Mouse (Mus musculus) C2C12 (cell line): Measurements from ENCODE around the gene Dnlz. TPM values are rescaled to one million over a fixed set of nuclear protein-coding genes. Genes with fewer than 3 reads are reported as not detected.

Experiments
- H3K27me3 ChIP-seq: one replicate; pipeline ENCODE4 v1.6.1; 2011; ENCODE audit not compliant: control insufficient read depth, insufficient read depth, insufficient read length
- H3K36me3 ChIP-seq: one replicate; pipeline ENCODE4 v1.6.1; 2011; ENCODE audit not compliant: control insufficient read depth, insufficient read depth
- H3K4me3 ChIP-seq: one replicate; pipeline ENCODE4 v1.5.1; 2011; ENCODE audit warnings: mild to moderate bottlenecking, control low read depth; ENCODE audit not compliant: poor library complexity, insufficient read depth, severe bottlenecking
- H3K79me2 ChIP-seq: one replicate; pipeline ENCODE4 v1.6.1; 2011; ENCODE audit not compliant: control insufficient read depth, insufficient read depth
- H3K79me3 ChIP-seq: one replicate; pipeline ENCODE4 v1.6.1; 2011; ENCODE audit warnings: low read depth, control low read depth
- H3ac ChIP-seq: one replicate; pipeline ENCODE3; 2011; ENCODE audit warnings: low read depth; ENCODE audit not compliant: control insufficient read depth, insufficient read length
- CEBPB ChIP-seq: IDR thresholded peaks from one replicate; pipeline ENCODE4 v1.6.1; 2011; ENCODE audit warnings: low read depth, mild to moderate bottlenecking, control low read depth, moderate library complexity
- CTCF ChIP-seq: IDR thresholded peaks from one replicate; pipeline ENCODE4 v1.5.1; 2011; ENCODE audit not compliant: control insufficient read depth, insufficient read depth, insufficient read length
- FOSL1 ChIP-seq: IDR thresholded peaks from one replicate; pipeline ENCODE4 v1.8.0; 2011; ENCODE audit warnings: mild to moderate bottlenecking, low read length; ENCODE audit not compliant: poor library complexity, insufficient read depth, severe bottlenecking
- MAX ChIP-seq: IDR thresholded peaks from one replicate; pipeline ENCODE4 v1.6.1; 2011; ENCODE audit warnings: mild to moderate bottlenecking, control low read depth
- MYOD1 ChIP-seq: IDR thresholded peaks from one replicate; pipeline ENCODE4 v1.6.1; 2011; ENCODE audit warnings: low read depth; ENCODE audit not compliant: control insufficient read depth, insufficient read length
- MYOG ChIP-seq: IDR thresholded peaks from one replicate; pipeline ENCODE4 v1.6.1; 2011; ENCODE audit not compliant: control insufficient read depth, insufficient read length; ENCODE audit errors: extremely low read depth
- USF1 ChIP-seq: IDR thresholded peaks from one replicate; pipeline ENCODE4 v1.6.1; 2011; ENCODE audit warnings: low read depth, mild to moderate bottlenecking, control low read depth, moderate library complexity
- long read RNA-seq, 2 experiments: library from polyadenylated mRNA; unstranded; transcript quantifications; one replicate each; pipeline ENCODE4 v2.0.0; 2019 to 2020
- polyA plus RNA-seq: library from polyadenylated mRNA; unstranded; fragments of >200 nt; fragmentation: generic; extraction: Trizol; gene quantifications from one replicate; pipeline ENCODE4 v1.2.1, GENCODE M21; 2012; ENCODE audit warnings: missing spikeins

Gene Dnlz
- 35.6 TPM for polyA plus RNA-seq
- long read RNA-seq, experiment 1, transcript Dnlz-202 (2 exons, 2,766 nt), result minor isoform, 19 of 67 reads
- long read RNA-seq, experiment 1, transcript Dnlz-201 (3 exons, 2,916 nt), result major isoform, 32 of 67 reads
- long read RNA-seq, experiment 1, partial matches to known transcripts, result 2 of 67 reads
- long read RNA-seq, experiment 1, other reads (novel, unspliced or antisense), result 14 of 67 reads
- long read RNA-seq, experiment 2, transcript Dnlz-202 (2 exons, 2,766 nt), result minor isoform, 33 of 235 reads
- long read RNA-seq, experiment 2, transcript Dnlz-201 (3 exons, 2,916 nt), result major isoform, 141 of 235 reads
- long read RNA-seq, experiment 2, partial matches to known transcripts, result 5 of 235 reads
- long read RNA-seq, experiment 2, other reads (novel, unspliced or antisense), result 56 of 235 reads

DNA sequence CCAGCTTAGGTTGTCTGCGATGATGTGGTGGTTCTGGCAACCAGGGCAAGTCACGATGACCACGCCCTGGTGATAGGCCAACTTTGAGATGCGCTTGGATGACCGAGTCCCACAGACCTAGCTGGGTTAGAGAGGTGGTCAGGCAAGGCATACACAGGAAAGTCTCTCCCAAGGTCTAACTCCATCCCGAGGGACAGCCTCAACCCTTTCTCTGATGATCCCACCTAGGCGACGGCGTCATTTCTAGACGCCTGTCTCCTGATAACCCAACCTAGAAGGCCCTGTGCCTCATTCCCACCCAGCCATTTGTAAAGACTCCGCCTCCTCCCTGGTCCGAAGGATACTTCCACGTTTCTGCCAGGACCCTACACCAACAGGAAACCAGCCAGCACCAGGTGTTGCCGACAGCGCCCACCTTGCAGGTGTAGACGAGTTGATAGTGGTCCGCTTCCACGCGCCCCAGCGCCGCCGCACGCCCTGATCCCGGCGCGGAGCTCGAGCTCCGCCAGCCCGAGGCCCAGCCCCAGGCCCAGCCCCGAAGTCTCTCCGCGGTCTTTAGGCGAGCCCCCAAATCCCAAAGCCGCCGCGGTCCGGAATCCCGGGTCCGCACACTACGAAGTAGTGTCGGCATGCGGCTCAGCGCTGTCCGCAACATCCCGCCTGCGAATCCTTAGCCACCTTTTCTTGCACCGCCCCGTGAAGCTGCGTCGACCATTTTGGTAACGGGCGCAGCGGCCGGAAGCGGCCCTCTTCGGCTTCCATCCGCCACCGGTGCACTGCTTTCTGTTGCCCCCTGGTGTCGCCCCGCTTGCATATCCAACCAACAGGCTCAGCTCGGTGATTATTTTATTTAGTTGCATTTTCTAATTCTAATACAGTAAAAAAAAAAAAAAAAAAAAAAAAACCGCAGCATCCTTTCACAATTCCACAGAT lies at the start of gene Dnlz:
TSS of gene Dnlz (minus strand) at position 753 of the 933 bp plus-strand sequence.
- Histone ChIP-seq H3K4me3 (peak within 1 kb of the TSS; percentile 95), H3K79me2 (peaks cover 19% of the 10 kb centered on the region), H3K36me3 (peaks cover 14% of the 10 kb centered on the region), H3K27me3 (no peaks in the 10 kb centered on the region), H3K79me3 (peaks cover 3% of the 10 kb centered on the region), H3ac (peak within 1 kb of the TSS; percentile 80)
- peak; percentile 73 for TF ChIP-seq MAX
- peak; percentile 74 for TF ChIP-seq CTCF
- TF ChIP-seq CEBPB, result no peak

DNA sequence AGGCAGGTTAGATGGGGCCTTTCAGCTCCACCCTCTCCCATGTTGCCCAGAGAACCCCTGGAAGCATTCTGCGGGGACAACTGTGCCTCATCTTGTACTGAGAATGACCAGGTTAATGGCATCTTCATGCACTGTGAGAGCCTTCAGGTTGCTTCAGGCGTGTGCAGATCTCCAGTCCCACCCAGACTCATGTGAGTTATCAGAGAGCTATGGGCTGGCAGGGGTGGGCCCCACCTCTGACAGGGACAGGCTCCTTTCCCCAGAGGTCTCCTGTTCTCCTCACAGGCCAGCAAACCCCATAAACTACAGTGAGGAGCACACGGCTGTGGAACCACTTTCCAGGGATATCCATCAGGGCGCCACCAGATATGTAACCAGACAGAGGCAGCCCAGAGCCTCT lies 49.1 kb upstream of the Dnlz start:
- Histone ChIP-seq H3ac (no peak overlapping the region), H3K79me3 (peaks cover 6% of the 10 kb centered on the region), H3K4me3 (no peak overlapping the region), H3K36me3 (peaks cover 44% of the 10 kb centered on the region), H3K27me3 (no peaks in the 10 kb centered on the region), H3K79me2 (peaks cover 15% of the 10 kb centered on the region)
- no peak for TF ChIP-seq USF1

- Histone ChIP-seq H3K79me2 (peaks cover 8% of the 10 kb centered on the region), H3K36me3 (peaks cover 51% of the 10 kb centered on the region), H3K27me3 (no peaks in the 10 kb centered on the region), H3K4me3 (no peak overlapping the region), H3K79me3 (peaks cover under 1% of the 10 kb centered on the region), H3ac (no peak overlapping the region)
- TF ChIP-seq CEBPB (no peak), USF1 (no peak), CTCF (no peak), MYOG (no peak), FOSL1 (no peak), MYOD1 (no peak), MAX (no peak)
Measured at GRCm38 (mm10) chr2:26400296-26400695, 48.4 kb upstream of the Dnlz start.

DNA sequence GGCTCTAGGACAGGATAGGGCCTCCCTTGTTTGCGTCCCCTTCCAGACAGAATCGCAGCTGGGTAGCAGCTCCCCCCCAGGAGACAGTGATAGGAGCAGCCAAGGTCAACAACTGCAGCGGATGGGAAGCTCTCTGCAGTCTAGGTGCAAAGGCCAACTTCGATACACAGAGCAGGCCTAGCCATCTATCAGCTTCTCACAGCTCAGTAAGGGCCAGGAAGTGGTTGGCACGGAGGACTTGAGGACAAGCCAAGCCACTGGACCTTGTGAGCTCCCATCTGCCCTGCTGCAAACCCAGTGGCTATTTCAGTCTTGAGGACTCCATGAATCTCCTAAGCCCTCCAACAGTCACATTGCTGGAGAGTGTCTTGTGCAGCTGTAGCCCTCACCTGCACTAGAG lies 47.7 kb upstream of the Dnlz start:
- peaks cover 2% of the 10 kb centered on the region for H3K79me2 ChIP-seq
- no peak overlapping the region for H3ac ChIP-seq
- peaks cover 58% of the 10 kb centered on the region for H3K36me3 ChIP-seq
- TF ChIP-seq CTCF (no peak), MYOG (no peak), MYOD1 (no peak), FOSL1 (no peak), USF1 (no peak), CEBPB (no peak), MAX (no peak)
- H3K4me3 ChIP-seq, result no peak overlapping the region
- no peaks in the 10 kb centered on the region for H3K27me3 ChIP-seq
- H3K79me3 ChIP-seq, result no peaks in the 10 kb centered on the region

- H3K36me3 ChIP-seq, result peaks cover 64% of the 10 kb centered on the region
- no peak for TF ChIP-seq MYOD1
- H3ac ChIP-seq, result no peak overlapping the region
- H3K79me2 ChIP-seq, result no peaks in the 10 kb centered on the region
- H3K79me3 ChIP-seq, result no peaks in the 10 kb centered on the region
- no peak overlapping the region for H3K4me3 ChIP-seq
- no peaks in the 10 kb centered on the region for H3K27me3 ChIP-seq
Measured at GRCm38 (mm10) chr2:26398978-26399377, 47.1 kb upstream of the Dnlz start.

DNA sequence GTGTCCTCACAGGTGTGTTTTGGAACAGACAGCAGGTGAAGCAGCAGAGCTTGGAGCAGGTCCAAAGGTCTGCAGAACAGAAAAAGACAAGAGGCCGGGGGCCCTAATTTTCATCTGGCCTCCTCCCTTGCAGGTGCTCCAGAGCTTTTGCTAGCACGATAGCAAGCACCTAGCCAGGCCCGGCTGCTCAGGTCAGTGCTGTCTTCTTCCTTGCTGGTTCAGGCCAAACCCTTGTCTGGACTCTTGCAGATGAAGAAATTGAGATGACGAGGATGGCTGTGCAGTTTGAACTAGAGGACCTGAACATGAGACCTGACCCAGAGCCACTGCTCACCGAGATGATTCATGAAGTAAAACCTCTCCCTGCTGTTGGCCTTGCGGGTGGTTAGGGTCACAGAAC lies 39.7 kb upstream of the Dnlz start:
- Histone ChIP-seq H3K79me3 (peaks cover 44% of the 10 kb centered on the region), H3K36me3 (peaks cover 79% of the 10 kb centered on the region), H3K27me3 (no peaks in the 10 kb centered on the region), H3K4me3 (no peak overlapping the region), H3ac (no peak overlapping the region), H3K79me2 (peaks cover 55% of the 10 kb centered on the region)
- TF ChIP-seq FOSL1 (no peak), MAX (no peak), CTCF (no peak), MYOD1 (no peak), CEBPB (no peak), MYOG (no peak), USF1 (no peak)
